Mouse (Mus musculus): ENCODE measurements around the gene Slx1b. TPM values are rescaled to one million over a fixed set of nuclear protein-coding genes. Genes with fewer than 3 reads are reported as not detected.

The Slx1b gene
- polyA plus RNA-seq, 1 experiment from 2014 or later: 12.3 TPM

- Histone ChIP-seq H3K27me3 (no peaks in the 10 kb centered on the region), H3K9me3 (no peaks in the 10 kb centered on the region), H3K4me3 (no peak overlapping the region), H3K9ac (no peak overlapping the region), H3K27ac (no peak overlapping the region), H3K4me2 (no peak overlapping the region), H3K4me1 (no peaks in the 10 kb centered on the region), H3K36me3 (no peaks in the 10 kb centered on the region)
- 87% methylated on average over 3 of the region's 3 CpGs for WGBS
- no peak for ATAC-seq (ENCODE audit: insufficient number of reproducible peaks, low FRiP score, low TSS enrichment, low read depth)
Measured at GRCm38 (mm10) chr7:126717566-126717965, 22.0 kb upstream of the Slx1b start.

- WGBS: 70% methylated on average over 4 of the region's 4 CpGs
- ATAC-seq (ENCODE audit: insufficient number of reproducible peaks, low FRiP score, low TSS enrichment, low read depth): no peak
- H3K27ac ChIP-seq: no peak overlapping the region
Measured at GRCm38 (mm10) chr7:126715679-126716078, 20.1 kb upstream of the Slx1b start.

GRCm38 (mm10) chr7:126711910-126712309 is 16.3 kb upstream of the Slx1b start:
- 84% methylated on average over 3 of the region's 3 CpGs for WGBS

More at GRCm38 (mm10) chr7:126715679-126716078, 20.1 kb upstream of the Slx1b start:
- no peaks in the 10 kb centered on the region for H3K4me1 ChIP-seq
- H3K4me2 ChIP-seq: no peak overlapping the region
- no peaks in the 10 kb centered on the region for H3K9me3 ChIP-seq
- H3K27me3 ChIP-seq: no peaks in the 10 kb centered on the region
- no peak overlapping the region for H3K4me3 ChIP-seq
- no peak overlapping the region for H3K9ac ChIP-seq
- no peaks in the 10 kb centered on the region for H3K36me3 ChIP-seq

GRCm38 (mm10) chr7:126710266-126710665 is 14.7 kb upstream of the Slx1b start:
- Histone ChIP-seq H3K4me2 (no peak overlapping the region), H3K9ac (no peak overlapping the region), H3K4me3 (no peak overlapping the region), H3K9me3 (no peaks in the 10 kb centered on the region), H3K27me3 (peaks cover 6% of the 10 kb centered on the region; the same call in 1 of the 2 replicates), H3K4me1 (no peaks in the 10 kb centered on the region), H3K27ac (no peak overlapping the region), H3K36me3 (no peaks in the 10 kb centered on the region)
- 68% methylated on average over 4 of the region's 4 CpGs for WGBS
- ATAC-seq (ENCODE audit: insufficient number of reproducible peaks, low FRiP score, low TSS enrichment, low read depth): no peak

More at GRCm38 (mm10) chr7:126711910-126712309, 16.3 kb upstream of the Slx1b start:
- no peak overlapping the region for H3K4me3 ChIP-seq
- no peaks in the 10 kb centered on the region for H3K4me1 ChIP-seq
- no peak overlapping the region for H3K9ac ChIP-seq
- H3K27me3 ChIP-seq: no peaks in the 10 kb centered on the region
- H3K9me3 ChIP-seq: no peaks in the 10 kb centered on the region
- no peak overlapping the region for H3K27ac ChIP-seq
- H3K4me2 ChIP-seq: no peak overlapping the region
- ATAC-seq (ENCODE audit: insufficient number of reproducible peaks, low FRiP score, low TSS enrichment, low read depth): no peak
- H3K36me3 ChIP-seq: no peaks in the 10 kb centered on the region

GRCm38 (mm10) chr7:126708175-126708952 is 12.8 kb upstream of the Slx1b start:
- Histone ChIP-seq H3K36me3 (no peaks in the 10 kb centered on the region), H3K27ac (no peak overlapping the region), H3K9ac (no peak overlapping the region), H3K27me3 (peaks cover 10% of the 10 kb centered on the region), H3K4me2 (no peak overlapping the region), H3K4me1 (peaks cover 18% of the 10 kb centered on the region), H3K4me3 (no peak overlapping the region), H3K9me3 (no peaks in the 10 kb centered on the region)
- ATAC-seq (ENCODE audit: insufficient number of reproducible peaks, low FRiP score, low TSS enrichment, low read depth): no peak
- WGBS: 84% methylated on average over 10 of the region's 10 CpGs

- no peak within 1 kb of the TSS for H3K27ac ChIP-seq
- H3K4me2 ChIP-seq: no peak within 1 kb of the TSS
- H3K4me1 ChIP-seq: peaks cover 18% of the 10 kb centered on the region
- ATAC-seq (ENCODE audit: insufficient number of reproducible peaks, low FRiP score, low TSS enrichment, low read depth): no peak
- 89% methylated on average over 19 of the region's 19 CpGs for WGBS
- no peak within 1 kb of the TSS for H3K9ac ChIP-seq
- H3K4me3 ChIP-seq: no peak within 1 kb of the TSS
- peaks cover 18% of the 10 kb centered on the region for H3K27me3 ChIP-seq
- no peaks in the 10 kb centered on the region for H3K36me3 ChIP-seq
- no peaks in the 10 kb centered on the region for H3K9me3 ChIP-seq
Measured at GRCm38 (mm10) chr7:126707442-126708174, 12.0 kb upstream of the Slx1b start, which contains the start of gene Coro1a. Gene Coro1a, minus strand, starts transcription at chr7:126707787.

GRCm38 (mm10) chr7:126704121-126704980 is 8.8 kb upstream of the Slx1b start:
- Histone ChIP-seq H3K36me3 (no peaks in the 10 kb centered on the region), H3K27me3 (peaks cover 19% of the 10 kb centered on the region), H3K4me3 (peak overlapping the region; percentile 45), H3K27ac (no peak overlapping the region), H3K9me3 (no peaks in the 10 kb centered on the region), H3K4me1 (peaks cover 29% of the 10 kb centered on the region), H3K9ac (peak overlapping the region; percentile 45), H3K4me2 (peak overlapping the region; percentile 93)
- ATAC-seq (ENCODE audit: insufficient number of reproducible peaks, low FRiP score, low TSS enrichment, low read depth): peak; percentile 30; the same call in 1 of the 2 replicates
- WGBS: 2% methylated on average over 39 of the region's 39 CpGs

GRCm38 (mm10) chr7:126703757-126704077 is 8.1 kb upstream of the Slx1b start:
- Histone ChIP-seq H3K9me3 (no peaks in the 10 kb centered on the region), H3K4me1 (peaks cover 29% of the 10 kb centered on the region), H3K27ac (no peak overlapping the region; the same call in 1 of the 2 replicates), H3K27me3 (peaks cover 19% of the 10 kb centered on the region), H3K4me2 (peak overlapping the region; percentile 93), H3K4me3 (peak overlapping the region; percentile 45), H3K9ac (no peak overlapping the region), H3K36me3 (no peaks in the 10 kb centered on the region)
- WGBS: 13% methylated on average over 7 of the region's 7 CpGs
- no peak for ATAC-seq (ENCODE audit: insufficient number of reproducible peaks, low FRiP score, low TSS enrichment, low read depth)

- Histone ChIP-seq H3K27ac (no peak overlapping the region; the same call in 1 of the 2 replicates), H3K4me2 (0 out of 2 replicates have a peak overlapping the region, but pooled peaks have one; percentile 93), H3K9ac (no peak overlapping the region), H3K9me3 (no peaks in the 10 kb centered on the region), H3K4me3 (peak overlapping the region; percentile 45), H3K27me3 (peaks cover 19% of the 10 kb centered on the region), H3K4me1 (peaks cover 29% of the 10 kb centered on the region), H3K36me3 (no peaks in the 10 kb centered on the region)
- ATAC-seq (ENCODE audit: insufficient number of reproducible peaks, low FRiP score, low TSS enrichment, low read depth): no peak
- WGBS: 76% methylated on average over 12 of the region's 12 CpGs
Measured at GRCm38 (mm10) chr7:126702861-126703756, 7.5 kb upstream of the Slx1b start.

GRCm38 (mm10) chr7:126702358-126702757 is 6.8 kb upstream of the Slx1b start:
- no peak overlapping the region for H3K27ac ChIP-seq
- ATAC-seq (ENCODE audit: insufficient number of reproducible peaks, low FRiP score, low TSS enrichment, low read depth): no peak
- no peaks in the 10 kb centered on the region for H3K9me3 ChIP-seq
- H3K27me3 ChIP-seq: peaks cover 19% of the 10 kb centered on the region
- H3K4me2 ChIP-seq: no peak overlapping the region
- H3K36me3 ChIP-seq: peaks cover 5% of the 10 kb centered on the region; the same call in 1 of the 2 replicates
- 80% methylated on average over 6 of the region's 6 CpGs for WGBS
- H3K4me3 ChIP-seq: no peak overlapping the region
- H3K4me1 ChIP-seq: peaks cover 29% of the 10 kb centered on the region
- H3K9ac ChIP-seq: no peak overlapping the region
